Mouse (Mus musculus) cerebellum, adult 2 months (tissue): ENCODE results near the gene Serping1. TPM values are rescaled to one million over a fixed set of nuclear protein-coding genes. Genes with fewer than 3 reads are reported as not detected.

Source experiments
- DNase-seq, 2 experiments: peaks; one replicate each; pipeline ENCODE4 v3.0.0; 2021
- H3K27ac ChIP-seq: fragments of 200-500 bp; 2 replicates; pipeline ENCODE4 v1.5.1; 2012; ENCODE audit warnings: low read length, control low read depth, inconsistent platforms; ENCODE audit not compliant: insufficient read depth
- H3K27me3 ChIP-seq: fragments of 200-500 bp; 2 replicates; pipeline ENCODE4 v1.6.1; 2012; ENCODE audit warnings: inconsistent platforms, mild to moderate bottlenecking, low read length, moderate library complexity; ENCODE audit not compliant: control insufficient read depth, insufficient read depth
- H3K4me1 ChIP-seq: fragments of 200-500 bp; 2 replicates; pipeline ENCODE4 v1.6.1; 2011; ENCODE audit warnings: low read length; ENCODE audit not compliant: control insufficient read depth, insufficient read depth
- H3K4me3 ChIP-seq: fragments of 200-500 bp; replicated peaks from 2 replicates; pipeline ENCODE3; 2011; ENCODE audit warnings: mild to moderate bottlenecking, low read depth, low read length, control low read depth; ENCODE audit not compliant: insufficient read depth
- CTCF ChIP-seq: fragments of 200-500 bp; IDR thresholded peaks from 2 replicates; pipeline ENCODE4 v1.5.1; 2011; ENCODE audit warnings: low read depth, mild to moderate bottlenecking, control low read depth, low read length, moderate library complexity, borderline replicate concordance; ENCODE audit not compliant: insufficient read depth
- POLR2A ChIP-seq: fragments of 200-500 bp; IDR thresholded peaks from 2 replicates; pipeline ENCODE4 v1.6.1; 2011; ENCODE audit warnings: low read length, control low read depth, borderline replicate concordance; ENCODE audit not compliant: insufficient read depth
- WGBS: fragments of 180-500 bp; shearing (Covaris S2); methylation state at CpG from one replicate; pipeline ENCODE4 v1.1.7; 2018; 5-methylcytosine and 5-hydroxymethylcytosine counted together
- polyA plus RNA-seq: library from polyadenylated mRNA; depleted of rRNA; stranded (reverse); fragments of >200 nt; gene quantifications from 2 replicates; pipeline ENCODE4 v1.2.3, GENCODE M21; 2012

The Serping1 gene
- polyA plus RNA-seq, 1 experiment: 19.6 TPM

DNA sequence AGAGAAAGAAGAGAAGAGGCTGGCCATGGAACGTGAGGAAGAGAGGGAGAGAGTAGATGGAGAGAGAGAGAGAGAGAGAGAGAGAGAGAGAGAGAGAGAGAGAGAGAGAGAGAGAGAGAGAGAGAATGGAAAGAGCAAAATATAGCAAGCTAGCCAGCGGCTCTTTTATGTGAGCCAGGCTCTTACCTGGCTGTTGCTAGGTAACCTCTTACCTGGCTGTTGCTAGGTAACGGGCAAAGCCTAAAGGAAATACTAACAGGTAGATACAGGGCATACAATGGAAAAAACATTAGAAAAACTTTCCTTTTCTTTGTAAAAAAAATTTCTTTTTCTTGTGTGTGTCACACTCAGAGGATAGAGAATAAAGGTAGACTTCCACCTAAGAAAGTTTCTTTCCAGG, 2.5 kb upstream of the Serping1 start:
- peaks cover 4% of the 10 kb centered on the region; the same call in 1 of the 2 replicates for H3K4me1 ChIP-seq
- no peak for TF ChIP-seq POLR2A
- no peak for TF ChIP-seq CTCF
- no peaks in the 10 kb centered on the region for H3K27me3 ChIP-seq
- DNase-seq: no peak
- 64% methylated on average over 3 of the region's 3 CpGs for WGBS
- no peak overlapping the region for H3K27ac ChIP-seq
- H3K4me3 ChIP-seq: no peak overlapping the region

DNA sequence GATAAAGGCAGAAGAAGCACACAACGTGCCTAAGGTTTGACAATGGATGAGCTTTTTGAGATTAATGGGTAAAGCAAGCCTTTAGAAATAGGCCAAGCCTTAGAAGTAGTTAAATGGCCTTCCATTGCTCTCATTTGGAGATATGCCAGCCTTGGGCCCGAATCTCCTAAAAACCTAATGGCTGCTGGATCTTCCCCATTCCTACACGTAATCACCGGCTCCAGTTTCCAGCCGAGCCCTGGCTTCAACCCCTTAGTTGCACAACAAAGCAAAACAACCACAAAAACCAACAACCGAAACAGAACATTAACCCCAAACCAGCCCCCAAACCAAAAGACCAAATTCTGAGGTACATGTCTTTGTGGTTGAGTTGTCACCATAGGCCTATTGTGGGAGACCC, 421 bp upstream of the Serping1 start:
- no peak overlapping the region for H3K27ac ChIP-seq
- peaks cover 4% of the 10 kb centered on the region; the same call in 1 of the 2 replicates for H3K4me1 ChIP-seq
- H3K4me3 ChIP-seq: no peak overlapping the region
- TF ChIP-seq CTCF: no peak
- no peak for TF ChIP-seq POLR2A
- 74% methylated on average over 6 of the region's 6 CpGs for WGBS
- DNase-seq: no peak
- H3K27me3 ChIP-seq: no peaks in the 10 kb centered on the region

DNA sequence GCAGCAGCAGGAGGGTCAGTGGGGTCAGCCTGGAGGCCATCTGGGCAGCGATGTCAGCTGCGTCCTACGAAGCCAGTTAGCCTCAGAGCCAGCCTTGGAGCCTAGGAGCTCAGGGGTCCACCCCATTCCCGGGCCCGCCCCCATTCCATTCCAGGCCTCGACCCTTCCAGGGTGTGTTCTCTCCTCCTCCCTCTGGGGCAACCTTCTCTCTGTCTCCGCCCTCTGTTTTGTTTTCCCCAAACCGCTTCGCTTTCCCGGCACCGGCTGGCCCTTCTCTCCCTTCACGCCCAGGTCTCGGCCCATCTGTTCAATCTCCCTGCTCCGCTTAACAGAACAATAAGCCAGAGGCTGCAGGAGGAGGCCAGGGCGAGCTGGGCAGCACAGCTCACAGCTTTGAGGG, 493 bp downstream of the Serping1 start:
- H3K27me3 ChIP-seq: no peaks in the 10 kb centered on the region
- peak overlapping the region; percentile 14 for H3K4me3 ChIP-seq
- TF ChIP-seq POLR2A (0 out of 2 replicates have a peak, but pooled peaks have one; percentile 39), CTCF (no peak)
- peaks cover 4% of the 10 kb centered on the region; the same call in 1 of the 2 replicates for H3K4me1 ChIP-seq
- peak overlapping the region; percentile 31 for H3K27ac ChIP-seq
- WGBS: 1% methylated on average over 15 of the region's 15 CpGs
- peak; percentile 78 to 81 for DNase-seq

DNA sequence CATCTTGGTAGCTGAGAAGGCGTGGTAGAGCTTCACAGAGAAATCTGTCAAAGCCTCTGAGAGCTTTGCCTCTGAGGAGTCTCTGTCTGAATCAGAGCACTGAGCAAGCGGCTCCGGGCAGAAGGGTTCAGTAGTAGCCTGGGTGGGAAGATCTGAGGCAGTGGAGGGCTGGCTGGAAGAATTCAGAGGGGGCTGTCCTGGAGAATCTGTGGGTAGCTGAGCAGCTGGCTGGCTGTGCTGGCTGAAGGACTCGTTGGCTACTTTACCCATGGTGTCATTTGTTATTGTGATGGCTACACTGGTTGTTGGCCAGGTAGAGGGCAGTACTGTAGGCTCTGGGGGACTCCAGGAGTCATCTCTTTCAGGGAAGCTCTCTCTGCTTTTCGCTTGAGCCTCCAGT, 2.0 kb downstream of the Serping1 start:
- H3K4me3 ChIP-seq: no peak overlapping the region
- 68% methylated on average over 5 of the region's 5 CpGs for WGBS
- DNase-seq: no peak
- peaks cover 4% of the 10 kb centered on the region; the same call in 1 of the 2 replicates for H3K4me1 ChIP-seq
- TF ChIP-seq POLR2A (no peak), CTCF (no peak)
- H3K27me3 ChIP-seq: no peaks in the 10 kb centered on the region
- no peak overlapping the region for H3K27ac ChIP-seq

DNA sequence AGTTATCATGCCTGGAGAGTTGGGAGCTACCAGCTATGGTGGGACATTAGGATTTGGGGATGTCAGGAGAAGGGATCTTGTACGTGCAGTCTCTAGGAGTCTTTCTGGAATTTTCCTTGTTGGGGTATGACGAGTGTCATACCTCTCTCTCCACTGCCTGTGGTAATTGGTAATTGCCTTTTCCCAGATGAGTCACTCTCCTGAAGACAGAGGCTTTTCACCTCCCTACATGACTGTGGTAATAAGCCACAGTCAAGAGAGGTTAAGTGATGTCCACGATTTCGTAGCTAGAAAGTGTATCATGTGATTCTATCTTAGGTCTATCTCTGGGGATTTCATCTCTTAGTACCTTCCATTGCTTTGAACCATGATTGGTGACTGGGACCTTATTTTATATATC, 2.8 kb downstream of the Serping1 start:
- no peak for DNase-seq
- 97% methylated on average over 4 of the region's 4 CpGs for WGBS
- Histone ChIP-seq H3K27ac (no peak overlapping the region), H3K4me1 (peaks cover 4% of the 10 kb centered on the region; the same call in 1 of the 2 replicates), H3K4me3 (no peak overlapping the region), H3K27me3 (no peaks in the 10 kb centered on the region)
- no peak for TF ChIP-seq POLR2A
- TF ChIP-seq CTCF: no peak

DNA sequence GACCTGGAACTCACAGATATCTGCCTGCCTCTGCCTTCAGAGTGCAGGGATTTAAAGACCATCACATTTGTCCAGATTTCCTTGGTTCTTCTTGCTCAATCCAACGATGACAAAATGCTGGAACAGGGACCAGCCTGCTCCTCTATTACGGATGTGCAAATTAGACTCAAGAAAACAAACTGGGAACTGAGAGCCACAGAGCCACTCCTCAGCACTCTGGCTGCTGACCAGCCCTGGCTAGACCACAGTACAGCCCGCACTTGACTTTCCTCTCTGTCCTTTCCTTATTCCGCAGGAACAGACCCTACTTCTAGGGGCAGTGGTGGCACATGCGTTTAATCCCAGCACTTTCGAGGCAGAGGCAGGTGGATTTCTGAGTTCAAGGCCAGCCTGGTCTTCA, 4.7 kb downstream of the Serping1 start:
- H3K27me3 ChIP-seq: no peaks in the 10 kb centered on the region
- H3K4me3 ChIP-seq: no peak overlapping the region
- no peak overlapping the region for H3K27ac ChIP-seq
- WGBS: 71% methylated on average over 6 of the region's 6 CpGs
- no peak for TF ChIP-seq CTCF
- TF ChIP-seq POLR2A: no peak
- DNase-seq: no peak
- H3K4me1 ChIP-seq: peaks cover 4% of the 10 kb centered on the region; the same call in 1 of the 2 replicates

DNA sequence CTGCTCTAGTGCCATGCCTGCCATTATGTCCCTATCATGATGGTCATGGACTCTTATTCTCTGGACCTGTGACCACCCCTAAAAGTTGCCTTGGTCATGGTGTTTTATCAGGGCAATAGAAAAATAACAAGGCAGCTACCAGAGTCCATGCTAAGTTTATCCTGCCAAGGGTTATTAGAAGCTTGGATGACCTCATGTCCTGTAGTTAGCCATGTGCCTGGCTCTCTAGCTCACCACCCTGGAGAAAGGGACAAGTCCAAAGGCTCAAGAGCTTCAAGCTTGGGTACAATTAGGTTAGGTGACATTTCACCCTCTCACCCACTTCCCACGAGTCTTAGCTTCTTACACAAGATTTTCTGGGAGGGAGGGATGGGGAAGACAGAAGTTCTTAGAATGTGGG, 12.4 kb downstream of the Serping1 start:
- 36% methylated on average over 1 of the region's 1 CpGs for WGBS
- no peak for TF ChIP-seq CTCF
- no peak for TF ChIP-seq POLR2A
- H3K27me3 ChIP-seq: no peaks in the 10 kb centered on the region
- no peak for DNase-seq
- no peak overlapping the region for H3K4me3 ChIP-seq
- H3K4me1 ChIP-seq: no peaks in the 10 kb centered on the region
- no peak overlapping the region for H3K27ac ChIP-seq

DNA sequence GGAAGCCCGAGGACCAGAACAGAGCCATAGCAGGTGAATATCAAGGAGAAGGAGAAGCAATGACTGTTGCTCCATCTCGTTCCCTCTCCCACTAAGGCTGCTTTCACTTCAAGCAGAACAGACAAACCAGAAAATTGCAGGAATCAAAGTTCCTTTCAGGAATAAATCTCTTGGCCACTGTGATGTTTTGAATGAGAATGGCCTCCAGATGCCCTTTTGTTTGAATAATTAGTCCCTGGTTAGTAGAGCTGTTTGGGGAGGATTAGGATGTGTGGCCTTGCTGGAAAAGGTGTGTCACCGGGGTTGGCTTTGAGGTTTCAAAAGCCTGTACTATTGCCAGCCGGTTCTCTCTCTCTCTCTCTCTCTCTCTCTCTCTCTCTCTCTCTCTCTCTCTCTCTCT, 12.9 kb downstream of the Serping1 start:
- H3K4me3 ChIP-seq: no peak overlapping the region
- 56% methylated on average over 4 of the region's 4 CpGs for WGBS
- DNase-seq: no peak

DNA sequence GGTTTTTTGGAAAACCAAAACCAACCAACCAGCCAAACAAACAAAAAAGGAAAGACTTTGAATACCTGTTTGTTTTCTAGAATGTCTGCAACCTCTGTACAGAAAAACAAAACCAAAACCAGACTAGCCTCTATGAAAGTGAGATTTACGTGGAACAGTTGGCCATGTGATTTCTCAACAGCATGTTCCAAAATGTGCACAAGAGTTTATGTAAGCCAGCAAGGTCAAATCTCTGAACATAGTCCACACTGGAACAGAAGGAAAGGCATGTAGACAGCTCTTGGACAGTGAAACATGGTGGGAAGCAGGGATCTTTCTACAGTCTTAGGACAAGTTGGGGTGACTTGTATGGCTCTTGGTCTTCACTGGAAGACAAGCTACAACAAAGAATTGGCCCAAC, 13.4 kb downstream of the Serping1 start:
- Histone ChIP-seq H3K27me3 (no peaks in the 10 kb centered on the region), H3K27ac (no peak overlapping the region), H3K4me1 (no peaks in the 10 kb centered on the region), H3K4me3 (no peak overlapping the region)
- TF ChIP-seq CTCF: no peak
- no peak for TF ChIP-seq POLR2A
- no peak for DNase-seq
- WGBS: 84% methylated on average over 1 of the region's 1 CpGs

More for the DNA sequence above, 12.9 kb downstream of the Serping1 start:
- H3K4me1 ChIP-seq: no peaks in the 10 kb centered on the region
- H3K27me3 ChIP-seq: no peaks in the 10 kb centered on the region
- TF ChIP-seq POLR2A (no peak), CTCF (no peak)
- no peak overlapping the region for H3K27ac ChIP-seq
